Mouse (Mus musculus) layer of hippocampus, adult 2 months (tissue): ENCODE data around the gene Brd2. TPM values are rescaled to one million over a fixed set of nuclear protein-coding genes. Genes with fewer than 3 reads are reported as not detected.
"Not testable (repeated sequence)": the region's sequence is repeated elsewhere in the genome, so short reads cannot be mapped to it uniquely, and the experiment has no call there.

Source experiments
- DNase-seq, 2 experiments: peaks; one replicate each; pipeline ENCODE4 v3.0.0; 2022; ENCODE audit warnings: low spot score in 2 of 2
- H3K27ac ChIP-seq: fragments of 200-600 bp; 2 replicates; pipeline ENCODE4 v1.8.1; 2022
- H3K4me3 ChIP-seq: fragments of 200-600 bp; 2 replicates; pipeline ENCODE4 v1.8.1; 2022; ENCODE audit warnings: mild to moderate bottlenecking
- CTCF ChIP-seq: fragments of 200-600 bp; conservative IDR thresholded peaks from 2 replicates; pipeline ENCODE4 v1.8.1; 2022; ENCODE audit warnings: antibody characterized with exemption, mild to moderate bottlenecking, moderate library complexity
- long read RNA-seq, 2 experiments: library from polyadenylated mRNA; stranded (forward); transcript quantifications; one replicate each; pipeline ENCODE4 v2.0.0; 2021; ENCODE audit warnings: borderline mapping rate in 2 of 2
- total RNA-seq, 2 experiments: library from RNA; stranded (reverse); gene quantifications; 2 replicates each; pipeline ENCODE4 v1.2.3; 2021

The Brd2 gene
- total RNA-seq: 100 to 1,000 TPM; 196 to 200 TPM
- long read RNA-seq, experiment 1, full-length matches to known transcripts: 3 of 153 reads
- long read RNA-seq, experiment 1, partial matches to known transcripts: 7 of 153 reads
- long read RNA-seq, experiment 1, other reads (novel, unspliced or antisense): 143 of 153 reads
- long read RNA-seq, experiment 2, full-length matches to known transcripts: 1 of 171 reads
- long read RNA-seq, experiment 2, partial matches to known transcripts: 9 of 171 reads
- long read RNA-seq, experiment 2, other reads (novel, unspliced or antisense): 161 of 171 reads

DNA sequence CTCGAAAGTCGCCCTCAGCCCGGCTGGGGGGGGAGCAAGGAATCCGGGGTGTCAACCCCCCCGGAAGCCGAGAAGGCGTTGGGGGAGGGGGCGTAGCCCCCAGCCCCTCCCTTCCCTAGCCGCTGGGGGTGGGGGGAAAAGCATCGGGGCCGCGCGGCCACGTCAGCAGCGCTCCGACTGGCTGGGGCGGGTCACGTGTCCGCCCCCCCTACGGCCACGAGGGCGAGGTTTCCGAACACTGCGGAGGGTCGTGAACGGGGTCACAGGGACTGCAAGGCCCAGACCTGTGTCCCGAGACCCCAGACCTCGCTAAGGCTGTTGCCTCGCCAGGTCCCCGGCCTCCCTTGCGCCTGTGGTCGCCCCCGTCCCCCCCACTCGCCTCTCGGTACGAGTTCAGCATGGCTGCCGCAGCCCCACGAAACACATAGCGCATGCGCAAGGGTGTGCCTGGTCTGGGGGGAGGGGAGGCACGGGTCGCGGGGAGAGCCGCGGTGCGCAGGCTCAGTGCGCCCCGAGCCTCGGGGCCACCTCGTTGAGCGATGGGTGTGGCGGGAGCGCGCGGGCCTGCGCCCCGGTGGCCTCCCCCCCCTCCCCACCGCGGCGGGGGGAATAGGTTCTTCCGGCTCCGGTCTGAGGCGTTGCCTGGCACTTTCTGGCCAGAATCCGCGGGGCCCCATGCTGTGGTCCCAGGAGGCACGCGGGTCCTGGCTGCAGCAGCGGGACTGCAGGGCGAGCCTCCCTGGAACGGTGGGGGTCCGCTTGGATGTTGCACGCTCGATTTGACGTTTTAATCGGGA, at the start of gene Brd2:
TSS of gene Brd2 (minus strand) at position 447 of the 797 bp plus-strand sequence.
- peak; percentile 95 to 98 for DNase-seq
- peak; percentile 48 for TF ChIP-seq CTCF
- Histone ChIP-seq H3K27ac (peak within 1 kb of the TSS; percentile 100), H3K4me3 (peak within 1 kb of the TSS; percentile 98)

GRCm38 (mm10) chr17:34170877-34171498, 48.6 kb upstream of the Brd2 start:
- Histone ChIP-seq H3K27ac (no peak overlapping the region), H3K4me3 (no peak overlapping the region)
- peak; percentile 89 for TF ChIP-seq CTCF
- peak; percentile 69 to 89 for DNase-seq

DNA sequence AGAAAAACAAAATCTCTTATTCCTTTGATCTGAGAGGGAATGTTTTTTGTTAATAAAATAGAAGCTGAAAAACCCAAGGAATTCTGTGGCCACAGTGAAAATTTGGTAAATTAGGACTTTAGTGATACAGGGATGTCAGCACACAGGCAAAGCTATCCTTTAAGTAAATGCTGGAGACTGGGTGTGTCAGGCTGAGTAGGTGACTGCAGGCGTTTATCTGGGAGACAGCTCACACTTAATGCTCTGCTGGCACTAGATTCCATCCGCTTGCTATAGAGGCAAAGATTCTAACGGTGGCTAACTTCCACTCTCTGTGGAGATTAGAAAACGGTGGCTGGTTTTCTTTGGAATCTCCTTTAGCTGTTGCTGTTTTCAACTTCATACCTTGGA, 48.0 kb upstream of the Brd2 start:
- no peak overlapping the region for H3K4me3 ChIP-seq
- no peak overlapping the region for H3K27ac ChIP-seq
- no peak for DNase-seq
- no peak for TF ChIP-seq CTCF

DNA sequence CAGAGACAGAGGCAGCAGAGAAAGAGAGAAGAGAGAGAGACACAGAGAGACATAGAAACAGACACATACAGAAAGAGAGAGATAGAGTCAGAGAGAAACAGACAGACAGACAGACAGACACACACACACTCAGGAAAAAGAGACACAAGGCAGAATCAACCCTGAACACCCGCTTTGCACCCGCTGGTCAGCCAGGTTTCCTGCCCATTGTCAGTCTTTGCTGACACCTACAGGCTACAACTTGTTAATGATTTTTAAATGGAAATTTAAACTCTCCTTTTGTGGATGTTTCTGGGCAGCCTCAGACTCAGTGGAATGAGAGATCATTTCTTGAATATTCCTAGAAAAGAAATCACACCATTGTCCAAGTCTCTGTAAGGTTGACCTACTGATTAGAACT, 46.8 kb upstream of the Brd2 start:
- Histone ChIP-seq H3K4me3 (no peak overlapping the region), H3K27ac (no peak overlapping the region)
- peak; percentile 24 to 43 for DNase-seq
- TF ChIP-seq CTCF: peak; percentile 86

- no peak for DNase-seq
- Histone ChIP-seq H3K4me3 (no peak overlapping the region), H3K27ac (no peak overlapping the region)
- peak; percentile 59 for TF ChIP-seq CTCF
Observed at GRCm38 (mm10) chr17:34165033-34165730, 42.7 kb upstream of the Brd2 start.

GRCm38 (mm10) chr17:34164202-34164895, 41.9 kb upstream of the Brd2 start:
- peak; percentile 62 for TF ChIP-seq CTCF
- DNase-seq: no peak
- Histone ChIP-seq H3K4me3 (no peak overlapping the region), H3K27ac (no peak overlapping the region)

- no peak for DNase-seq
- Histone ChIP-seq H3K27ac (no peak overlapping the region), H3K4me3 (no peak overlapping the region)
- TF ChIP-seq CTCF: no peak
Observed at GRCm38 (mm10) chr17:34155534-34155933, 33.1 kb upstream of the Brd2 start.

GRCm38 (mm10) chr17:34152923-34153322, 30.5 kb upstream of the Brd2 start, which contains the start of gene H2-DMb1:
TSS of gene H2-DMb1 (plus strand) at chr17:34153072.
- no peak within 1 kb of the TSS for H3K27ac ChIP-seq
- H3K4me3 ChIP-seq: no peak within 1 kb of the TSS
- no peak for TF ChIP-seq CTCF
- peak in 1 of 2 experiments; percentile 51 for DNase-seq

DNA sequence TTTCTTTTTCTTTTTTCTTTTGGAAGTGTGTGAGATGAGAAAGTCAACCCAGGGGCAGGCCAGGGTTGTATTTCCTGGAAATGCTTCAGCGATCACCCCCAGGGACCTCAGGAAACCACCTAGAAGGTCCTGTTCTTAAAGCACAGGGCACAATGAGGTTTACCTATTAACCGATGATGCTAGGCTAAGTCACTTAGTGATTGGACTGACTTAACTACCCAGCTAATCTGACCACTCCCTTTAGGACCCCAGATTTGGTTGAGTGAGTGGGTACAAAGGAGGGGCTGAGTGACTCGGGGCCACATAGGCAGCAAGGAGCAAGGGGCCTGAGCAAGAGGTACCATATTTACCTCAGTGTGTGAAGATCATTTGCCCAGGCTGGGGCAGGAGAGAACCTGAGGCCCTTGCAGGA, 22.5 kb upstream of the Brd2 start:
- no peak for DNase-seq
- H3K4me3 ChIP-seq: no peak overlapping the region
- H3K27ac ChIP-seq: no peak overlapping the region
- TF ChIP-seq CTCF: no peak

- DNase-seq, H3K4me3 ChIP-seq, H3K27ac ChIP-seq: not testable (repeated sequence)
Observed at GRCm38 (mm10) chr17:34144221-34144620, 21.8 kb upstream of the Brd2 start.

- Histone ChIP-seq H3K27ac (no peak overlapping the region), H3K4me3 (no peak overlapping the region)
- DNase-seq: no peak
- TF ChIP-seq CTCF: no peak
Observed at GRCm38 (mm10) chr17:34143461-34143860, 21.0 kb upstream of the Brd2 start.

GRCm38 (mm10) chr17:34143033-34143432, 20.6 kb upstream of the Brd2 start, which contains the start of gene H2-DMb2:
TSS of gene H2-DMb2 (plus strand) at chr17:34143307.
- no peak for DNase-seq
- H3K27ac ChIP-seq: peak within 1 kb of the TSS; percentile 88
- TF ChIP-seq CTCF: no peak
- H3K4me3 ChIP-seq: no peak within 1 kb of the TSS
